Comparison of ENCODE assay signal across 15 mouse cellular contexts in genomic region chr2:113465830-113466229, GRCm38 (mm10).
A peak's percentile ranks its signal among the peaks of the same experiment; 100 is the strongest.
DNase-seq lines count a peak whose midpoint lies in the region; ATAC-seq and TF ChIP-seq lines count a peak whose summit lies in the region.
"Had no signal": no experiment of that assay in that cellular context is flagged by ENCODE, and none has a peak within 500 bp of the region (broad histone marks: within the 10 kb centered on the region; RNA-seq: fewer than 3 reads in every experiment).

No protein-coding gene starts in this region.

- no peak for TF ChIP-seq EP300 in stomach, postnatal 0 days (optimal IDR thresholded peaks at IDR 0.05)

- H3K36me3 ChIP-seq in stomach, postnatal 0 days (ENCODE audit: control insufficient read depth, insufficient read depth, low read length), result no peaks in the 10 kb centered on the region
- H3K36me3 ChIP-seq: hindbrain, embryonic 12.5 days; limb, embryonic 15.5 days; stomach, embryonic 15.5 days had no signal

- no peak for TF ChIP-seq CTCF in stomach, postnatal 0 days (IDR thresholded peaks at IDR 0.05; ENCODE audit: low read depth)

- 75% methylated on average over 6 of the region's 6 CpGs for whole genome bisulfite sequencing in stomach, postnatal 0 days

- no peak overlapping the region for H3K4me3 ChIP-seq in stomach, postnatal 0 days (ENCODE audit: low read depth, low read length)
- H3K4me3 ChIP-seq: hindbrain, embryonic 12.5 days; left cerebral cortex, adult 2 months; limb, embryonic 15.5 days; stomach, embryonic 15.5 days had no signal

- no peaks in the 10 kb centered on the region for H3K9me3 ChIP-seq in stomach, postnatal 0 days (ENCODE audit: control insufficient read depth, low read length)
- H3K9me3 ChIP-seq: hindbrain, embryonic 12.5 days; limb, embryonic 15.5 days; stomach, embryonic 15.5 days had no signal

- no peaks in the 10 kb centered on the region for H3K4me1 ChIP-seq in stomach, postnatal 0 days (replicated peaks; ENCODE audit: control insufficient read depth, insufficient read depth)
- H3K4me1 ChIP-seq: hindbrain, embryonic 12.5 days; limb, embryonic 15.5 days; stomach, embryonic 15.5 days had no signal

- intact Hi-C loops in heart, postnatal 25 days (cut with DNase I), result no loop called here

- no peaks in the 10 kb centered on the region for H3K27me3 ChIP-seq in stomach, postnatal 0 days (ENCODE audit: control insufficient read depth, insufficient read depth, low read length)
- H3K27me3 ChIP-seq: hindbrain, embryonic 12.5 days; limb, embryonic 15.5 days; stomach, embryonic 15.5 days had no signal

- DNase-seq in heart, adult 8-10 months (ENCODE audit: low spot score), result peak; percentile 33
- DNase-seq in heart, postnatal 25 days (ENCODE audit: low spot score), result no peak
- DNase-seq in NIH3T3 (ENCODE audit: low read depth), result peak; percentile 56
- peak; percentile 25 to 45 for DNase-seq in adrenal gland, postnatal 36 days
- DNase-seq in cerebellum, postnatal 25 days, result peak; percentile 36 to 60
- DNase-seq in thymus, adult 18-20 months, result no peak
- no peak for DNase-seq in stomach, postnatal 0 days (ENCODE audit: low spot score)
- DNase-seq: lung, embryonic 14.5 days; right cerebral cortex, postnatal 4 days had no signal

- no peak overlapping the region for H3K9ac ChIP-seq in stomach, postnatal 0 days (ENCODE audit: low read length)
- H3K9ac ChIP-seq: hindbrain, embryonic 12.5 days; limb, embryonic 15.5 days; lung, embryonic 14.5 days; stomach, embryonic 15.5 days had no signal

- no peak overlapping the region for H3K4me2 ChIP-seq in stomach, postnatal 0 days (replicated peaks; ENCODE audit: low read depth)
- H3K4me2 ChIP-seq: hindbrain, embryonic 12.5 days; limb, embryonic 15.5 days; lung, embryonic 14.5 days; midbrain, embryonic 11.5 days; stomach, embryonic 15.5 days had no signal

- ATAC-seq in stomach, postnatal 0 days (ENCODE audit: low FRiP score, low TSS enrichment), result no peak
- no peak for ATAC-seq in CD4-positive, CD25-positive, alpha-beta regulatory T cell, adult 4 months

- H3K27ac ChIP-seq in stomach, postnatal 0 days (replicated peaks), result no peak overlapping the region
- H3K27ac ChIP-seq: hindbrain, embryonic 12.5 days; left cerebral cortex, adult 2 months; limb, embryonic 15.5 days; stomach, embryonic 15.5 days had no signal

Comparison
In these comparisons a context has a peak if more than half of its experiments do, and no peak if none do; other contexts are left out.
1. DNase-seq: peak in heart, adult 8-10 months (single experiment), NIH3T3 (single experiment), adrenal gland, postnatal 36 days (2 of 2) and cerebellum, postnatal 25 days (2 of 2); none in heart, postnatal 25 days (single experiment), thymus, adult 18-20 months (0 of 2) and stomach, postnatal 0 days (single experiment).